11 mouse cellular contexts compared by ENCODE assay signal in genomic region chr3:114030886-114031285, GRCm38 (mm10). TPM values are rescaled to one million over a fixed set of nuclear protein-coding genes. Genes with fewer than 3 reads are reported as not detected.
DNase-seq lines count a peak whose midpoint lies in the region; ATAC-seq lines count a peak whose summit lies in the region.
"Had no signal": no experiment of that assay in that cellular context is flagged by ENCODE, and none has a peak within 500 bp of the region (broad histone marks: within the 10 kb centered on the region; RNA-seq: fewer than 3 reads in every experiment).

No protein-coding gene starts in this region.

- H3K4me1 ChIP-seq in heart, embryonic 15.5 days (replicated peaks): peaks cover 7% of the 10 kb centered on the region
- peaks cover 24% of the 10 kb centered on the region for H3K4me1 ChIP-seq in embryonic facial prominence, embryonic 10.5 days
- peaks cover 24% of the 10 kb centered on the region for H3K4me1 ChIP-seq in hindbrain, embryonic 13.5 days (replicated peaks)
- peaks cover 17% of the 10 kb centered on the region for H3K4me1 ChIP-seq in midbrain, embryonic 13.5 days (replicated peaks)

- ATAC-seq in heart, embryonic 15.5 days (replicated peaks; ENCODE audit: insufficient number of reproducible peaks, insufficient read depth, low FRiP score, low read depth): no peak
- no peak for ATAC-seq in hindbrain, embryonic 13.5 days (ENCODE audit: low FRiP score)
- ATAC-seq in midbrain, embryonic 13.5 days: no peak

- H3K4me2 ChIP-seq in heart, embryonic 15.5 days: peak overlapping the region; percentile 96
- peak overlapping the region; percentile 97 for H3K4me2 ChIP-seq in hindbrain, embryonic 13.5 days
- H3K4me2 ChIP-seq in midbrain, embryonic 13.5 days (replicated peaks): peak overlapping the region; percentile 97

- no peaks in the 10 kb centered on the region for H3K36me3 ChIP-seq in heart, embryonic 15.5 days
- H3K36me3 ChIP-seq in embryonic facial prominence, embryonic 10.5 days (replicated peaks): no peaks in the 10 kb centered on the region
- no peaks in the 10 kb centered on the region for H3K36me3 ChIP-seq in hindbrain, embryonic 13.5 days
- no peaks in the 10 kb centered on the region for H3K36me3 ChIP-seq in midbrain, embryonic 13.5 days

- under 1% methylated on average over 9 of the region's 9 CpGs for WGBS in heart, embryonic 15.5 days
- WGBS in embryonic facial prominence, embryonic 10.5 days: under 1% methylated on average over 9 of the region's 9 CpGs
- WGBS in hindbrain, embryonic 13.5 days: 0% methylated on average over 9 of the region's 9 CpGs
- 1% methylated on average over 9 of the region's 9 CpGs for WGBS in midbrain, embryonic 13.5 days

- no peaks in the 10 kb centered on the region for H3K27me3 ChIP-seq in heart, embryonic 15.5 days
- no peaks in the 10 kb centered on the region for H3K27me3 ChIP-seq in embryonic facial prominence, embryonic 10.5 days (replicated peaks; ENCODE audit: low read depth, poor library complexity, severe bottlenecking)
- no peaks in the 10 kb centered on the region for H3K27me3 ChIP-seq in hindbrain, embryonic 13.5 days
- H3K27me3 ChIP-seq in midbrain, embryonic 13.5 days: no peaks in the 10 kb centered on the region

- H3K9ac ChIP-seq in heart, embryonic 15.5 days: peak overlapping the region; percentile 54; the same call in 1 of the 2 replicates
- H3K9ac ChIP-seq in hindbrain, embryonic 13.5 days: peak overlapping the region; percentile 75
- H3K9ac ChIP-seq in midbrain, embryonic 13.5 days (replicated peaks): peak overlapping the region; percentile 63

- intact Hi-C loops in heart, postnatal 10 days (cut with DNase I): loop anchor here (2.0 kb wide), 1 partner anchor 380 kb away; no protein-coding TSS in a partner anchor

- peak overlapping the region; percentile 73 for H3K4me3 ChIP-seq in heart, embryonic 15.5 days
- peak overlapping the region; percentile 69 for H3K4me3 ChIP-seq in embryonic facial prominence, embryonic 10.5 days
- peak overlapping the region; percentile 66 for H3K4me3 ChIP-seq in hindbrain, embryonic 13.5 days
- H3K4me3 ChIP-seq in midbrain, embryonic 13.5 days (replicated peaks): peak overlapping the region; percentile 70

- H3K9me3 ChIP-seq in heart, embryonic 15.5 days (replicated peaks): no peaks in the 10 kb centered on the region
- H3K9me3 ChIP-seq in embryonic facial prominence, embryonic 10.5 days: no peaks in the 10 kb centered on the region
- H3K9me3 ChIP-seq in hindbrain, embryonic 13.5 days: no peaks in the 10 kb centered on the region
- H3K9me3 ChIP-seq in midbrain, embryonic 13.5 days: no peaks in the 10 kb centered on the region

- no peak overlapping the region for H3K27ac ChIP-seq in heart, embryonic 15.5 days
- H3K27ac ChIP-seq in embryonic facial prominence, embryonic 10.5 days (replicated peaks): peak overlapping the region; percentile 88
- 0 out of 2 replicates have a peak overlapping the region, but pooled peaks have one; percentile 60 for H3K27ac ChIP-seq in hindbrain, embryonic 13.5 days
- H3K27ac ChIP-seq in midbrain, embryonic 13.5 days: no peak overlapping the region
- H3K27ac ChIP-seq: macrophage had no signal

- no peak for DNase-seq in heart, postnatal 10 days
- no peak for DNase-seq in embryonic facial prominence, embryonic 10.5 days (ENCODE audit: low spot score)
- DNase-seq in thymus, adult 18-20 months: no peak
- no peak for DNase-seq in urinary bladder, postnatal 14 days (ENCODE audit: low spot score)
- no peak for DNase-seq in urinary bladder, adult 2 months (ENCODE audit: low spot score)

RNA-seq across cellular contexts. Expression of gene Col11a1, which starts 0.5 kb away (rescaled TPM):
- polyA plus RNA-seq in heart, embryonic 15.5 days (2015; fragmentation: Nextera tagmentation; extraction: Ambion mirVana): 4.5 and 7.3 TPM in 2 replicates
- 1 to 10 TPM; 1.2 to 1.3 TPM for total RNA-seq in heart, postnatal 10 days (2021)
- polyA plus RNA-seq in embryonic facial prominence, embryonic 10.5 days (2016; fragmentation: Nextera tagmentation; extraction: Ambion mirVana): 20.2 and 21.2 TPM in 2 replicates
- 14.1 and 15.2 TPM in 2 replicates for polyA plus RNA-seq in hindbrain, embryonic 13.5 days (2015; fragmentation: Nextera tagmentation; extraction: Ambion mirVana)
- polyA plus RNA-seq in midbrain, embryonic 13.5 days (2015; fragmentation: Nextera tagmentation; extraction: Ambion mirVana): 7.2 and 8.1 TPM in 2 replicates
- 6.8 and 8.9 TPM in 2 replicates for polyA plus RNA-seq in urinary bladder, adult 2 months (2012; rRNA removed)
- total RNA-seq: common myeloid progenitor, adult 5-6 weeks; MEL had no signal
- polyA plus RNA-seq: macrophage had no signal

Comparison
In these comparisons a context has a peak if more than half of its experiments do, and no peak if none do; other contexts are left out.
1. H3K27ac ChIP-seq: peak in embryonic facial prominence, embryonic 10.5 days (single experiment) and hindbrain, embryonic 13.5 days (single experiment); none in heart, embryonic 15.5 days (single experiment) and midbrain, embryonic 13.5 days (single experiment).
2. Peak in every context shown above with its lines, with median percentiles within 50 percentile points of each other: H3K4me2 ChIP-seq, H3K4me3 ChIP-seq and H3K9ac ChIP-seq.